Mouse (Mus musculus): ENCODE measurements around the gene 2010111I01Rik. TPM values are rescaled to one million over a fixed set of nuclear protein-coding genes. Genes with fewer than 3 reads are reported as not detected.
A peak's percentile ranks its signal among the peaks of the same experiment; 100 is the strongest.

The 2010111I01Rik gene
- total and polyA plus RNA-seq, 3 experiments = 13.3 to 19.8 (median 14.4) TPM

GRCm38 (mm10) chr13:63063706-63064105, 99.0 kb downstream of the 2010111I01Rik start:
- H3K9ac ChIP-seq (ENCODE audit: insufficient read depth, low read depth) = no peak overlapping the region
- H3K27me3 ChIP-seq (replicated peaks) = no peaks in the 10 kb centered on the region
- TF ChIP-seq CHD1 (IDR thresholded peaks at IDR 0.05; ENCODE audit: low read depth, low read length) = no peak
- no peak for TF ChIP-seq GABPA (IDR thresholded peaks at IDR 0.05; ENCODE audit: insufficient replicate concordance, low read depth, low read length)
- TF ChIP-seq JUND (conservative IDR thresholded peaks at IDR 0.05; ENCODE audit: low read depth, low read length) = no peak
- TF ChIP-seq TBP (conservative IDR thresholded peaks at IDR 0.05; ENCODE audit: low read depth, low read length) = no peak
- peak; percentile 30; the same call in 1 of the 2 replicates for TF ChIP-seq USF1 (IDR thresholded peaks at IDR 0.05; ENCODE audit: low read depth, low read length)
- no peak overlapping the region for H3K4me2 ChIP-seq (ENCODE audit: insufficient read depth, low read depth, poor library complexity, severe bottlenecking)
- DNase-seq (ENCODE audit: extremely low read depth) = no peak
- H3K36me3 ChIP-seq (replicated peaks in 1 of 2; ENCODE audit: control insufficient read depth in 1 of 2, insufficient read depth in 1 of 2, low read length in 1 of 2) = peaks cover 0 to 7% of the 10 kb centered on the region in 2 experiments
- in situ Hi-C loops (cut with MboI; ENCODE audit: low pct_ligation_motif_present, low pct_unique_long_range_greater_than_20kb, low sequenced_read_pairs) = no loop called here
- dilution Hi-C loops (cut with MboI; ENCODE audit: extremely low pct_ligation_motif_present, extremely low pct_unique_long_range_greater_than_20kb, low sequenced_read_pairs) = no loop called here
- no peak overlapping the region for H3K4me3 ChIP-seq (replicated peaks in 1 of 3; ENCODE audit: low read depth in 2 of 3, low read length in 2 of 3, poor library complexity in 1 of 3)
- H3K79me2 ChIP-seq (replicated peaks; ENCODE audit: control insufficient read depth, extremely low read depth, insufficient read depth, poor library complexity, severe bottlenecking) = no peaks in the 10 kb centered on the region
- no peak overlapping the region for H3K27ac ChIP-seq (ENCODE audit: insufficient read depth, low read depth)
- H3K4me1 ChIP-seq (ENCODE audit: control insufficient read depth in 1 of 2, insufficient read depth in 2 of 2) = no peaks in the 10 kb centered on the region
- H3K9me3 ChIP-seq (replicated peaks; ENCODE audit: low read length) = no peaks in the 10 kb centered on the region

DNA sequence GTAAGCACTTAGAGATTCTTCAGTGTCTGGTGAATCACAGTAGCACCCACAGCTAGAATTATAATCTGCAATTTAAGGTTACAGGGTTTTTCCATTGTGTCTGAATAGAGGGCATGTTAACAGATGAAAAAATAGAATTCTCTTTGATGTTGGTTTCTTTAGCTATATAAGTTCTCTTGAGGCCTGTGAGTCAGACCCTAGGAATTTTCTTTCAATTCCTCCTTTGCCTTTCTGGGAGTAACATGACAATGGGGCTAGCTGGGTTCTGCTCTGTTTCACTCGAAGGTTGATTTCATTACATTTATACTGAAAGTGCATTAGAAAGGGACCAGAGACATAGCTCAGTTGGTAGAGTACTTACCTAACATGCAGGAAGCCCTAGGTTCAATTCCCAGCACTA, 101.9 kb downstream of the 2010111I01Rik start:
- peaks cover 0 to 7% of the 10 kb centered on the region in 2 experiments for H3K36me3 ChIP-seq (replicated peaks in 1 of 2; ENCODE audit: control insufficient read depth in 1 of 2, insufficient read depth in 1 of 2, low read length in 1 of 2)
- no peak overlapping the region for H3K9ac ChIP-seq (ENCODE audit: insufficient read depth, low read depth)
- dilution Hi-C loops (cut with MboI; ENCODE audit: extremely low pct_ligation_motif_present, extremely low pct_unique_long_range_greater_than_20kb, low sequenced_read_pairs) = no loop called here
- no peak for TF ChIP-seq ZC3H11A (IDR thresholded peaks at IDR 0.05; ENCODE audit: low read depth, low read length)
- no peak for TF ChIP-seq PAX5 (IDR thresholded peaks at IDR 0.05; ENCODE audit: low read length)
- no peak for TF ChIP-seq MYC (IDR thresholded peaks at IDR 0.05; ENCODE audit: low read depth, low read length)
- no peak for TF ChIP-seq CTCF (conservative IDR thresholded peaks at IDR 0.05 in 1 of 2, IDR thresholded peaks at IDR 0.05 in 1 of 2; ENCODE audit: low read depth in 2 of 2, low read length in 2 of 2)
- no peak for TF ChIP-seq JUN (IDR thresholded peaks at IDR 0.05; ENCODE audit: insufficient read depth, low read depth, low read length)
- no peak for TF ChIP-seq UBTF (IDR thresholded peaks at IDR 0.05; ENCODE audit: low read depth, low read length)
- TF ChIP-seq NELFE (IDR thresholded peaks at IDR 0.05; ENCODE audit: low read depth, low read length) = no peak
- no peak for TF ChIP-seq CHD2 (IDR thresholded peaks at IDR 0.05; ENCODE audit: low read length)
- TF ChIP-seq IRF4 (IDR thresholded peaks at IDR 0.05; ENCODE audit: low read depth, low read length) = no peak
- TF ChIP-seq MEF2A (IDR thresholded peaks at IDR 0.05; ENCODE audit: borderline replicate concordance, low read depth, low read length) = no peak
- no peak for TF ChIP-seq ETS1 (conservative IDR thresholded peaks at IDR 0.05; ENCODE audit: low read depth, low read length)
- no peak for TF ChIP-seq POLR2AphosphoS2 (IDR thresholded peaks at IDR 0.05; ENCODE audit: low read depth, low read length)
- H3K4me3 ChIP-seq (replicated peaks in 1 of 3; ENCODE audit: low read depth in 2 of 3, low read length in 2 of 3, poor library complexity in 1 of 3) = no peak overlapping the region
- in situ Hi-C loops (cut with MboI; ENCODE audit: low pct_ligation_motif_present, low pct_unique_long_range_greater_than_20kb, low sequenced_read_pairs) = no loop called here
- H3K4me1 ChIP-seq (ENCODE audit: control insufficient read depth in 1 of 2, insufficient read depth in 2 of 2) = no peaks in the 10 kb centered on the region
- H3K79me2 ChIP-seq (replicated peaks; ENCODE audit: control insufficient read depth, extremely low read depth, insufficient read depth, poor library complexity, severe bottlenecking) = no peaks in the 10 kb centered on the region
- no peak overlapping the region for H3K27ac ChIP-seq (ENCODE audit: insufficient read depth, low read depth)
- H3K9me3 ChIP-seq (replicated peaks; ENCODE audit: low read length) = no peaks in the 10 kb centered on the region
- H3K4me2 ChIP-seq (ENCODE audit: insufficient read depth, low read depth, poor library complexity, severe bottlenecking) = no peak overlapping the region
- no peak for DNase-seq (ENCODE audit: extremely low read depth)
- no peaks in the 10 kb centered on the region for H3K27me3 ChIP-seq (replicated peaks)

Measured in CH12.LX (cell line).